Mouse (Mus musculus) thymus, adult 2 months (tissue): ENCODE results near the gene Olfr76. TPM values are rescaled to one million over a fixed set of nuclear protein-coding genes. Genes with fewer than 3 reads are reported as not detected.
"Not testable (repeated sequence)": the region's sequence is repeated elsewhere in the genome, so short reads cannot be mapped to it uniquely, and the experiment has no call there.

Experiments used
- DNase-seq: peaks from one replicate; pipeline ENCODE4 v3.0.0; 2021
- H3K27ac ChIP-seq: fragments of 200-500 bp; 2 replicates; pipeline ENCODE4 v1.5.1; 2012; ENCODE audit warnings: low read length, control low read depth; ENCODE audit not compliant: control insufficient read depth, insufficient read depth
- H3K27me3 ChIP-seq: fragments of 200-500 bp; 2 replicates; pipeline ENCODE4 v1.6.1; 2012; ENCODE audit warnings: mild to moderate bottlenecking, low read length, moderate library complexity, mixed read lengths; ENCODE audit not compliant: control insufficient read depth, insufficient read depth
- H3K36me3 ChIP-seq: fragments of 200-500 bp; 2 replicates; pipeline ENCODE4 v1.6.1; 2012; ENCODE audit warnings: mild to moderate bottlenecking, low read length, moderate library complexity; ENCODE audit not compliant: control insufficient read depth, insufficient read depth
- H3K4me1 ChIP-seq: fragments of 200-500 bp; replicated peaks from 2 replicates; pipeline ENCODE4 v1.6.1; 2012; ENCODE audit warnings: low read length; ENCODE audit not compliant: control insufficient read depth, insufficient read depth
- H3K4me3 ChIP-seq: fragments of 200-500 bp; 2 replicates; pipeline ENCODE4 v1.5.1; 2012; ENCODE audit warnings: mild to moderate bottlenecking, low read length, control low read depth, moderate library complexity; ENCODE audit not compliant: control insufficient read depth, insufficient read depth
- CTCF ChIP-seq: fragments of 200-500 bp; IDR thresholded peaks from 2 replicates; pipeline ENCODE4 v1.5.1; 2012; ENCODE audit warnings: mild to moderate bottlenecking, control low read depth, low read length, moderate library complexity, borderline replicate concordance; ENCODE audit not compliant: control insufficient read depth, poor library complexity, insufficient read depth; ENCODE audit errors: extremely low read depth
- POLR2A ChIP-seq: fragments of 200-500 bp; IDR thresholded peaks from 2 replicates; pipeline ENCODE4 v1.6.1; 2012; ENCODE audit warnings: mild to moderate bottlenecking, low read length, control low read depth, moderate library complexity; ENCODE audit not compliant: control insufficient read depth, poor library complexity, insufficient read depth; ENCODE audit errors: extremely low read depth
- WGBS: fragments of 180-500 bp; shearing (Covaris S2); methylation state at CpG from one replicate; pipeline ENCODE4 v1.1.7; 2018; 5-methylcytosine and 5-hydroxymethylcytosine counted together
- polyA plus RNA-seq: library from polyadenylated mRNA; depleted of rRNA; stranded (reverse); fragments of >200 nt; gene quantifications from 2 replicates; pipeline ENCODE4 v1.2.3, GENCODE M21; 2012; rRNA removed

Olfr76 gene
- 0.12 TPM in 1 of 2 replicates, not detected in the other for polyA plus RNA-seq

DNA sequence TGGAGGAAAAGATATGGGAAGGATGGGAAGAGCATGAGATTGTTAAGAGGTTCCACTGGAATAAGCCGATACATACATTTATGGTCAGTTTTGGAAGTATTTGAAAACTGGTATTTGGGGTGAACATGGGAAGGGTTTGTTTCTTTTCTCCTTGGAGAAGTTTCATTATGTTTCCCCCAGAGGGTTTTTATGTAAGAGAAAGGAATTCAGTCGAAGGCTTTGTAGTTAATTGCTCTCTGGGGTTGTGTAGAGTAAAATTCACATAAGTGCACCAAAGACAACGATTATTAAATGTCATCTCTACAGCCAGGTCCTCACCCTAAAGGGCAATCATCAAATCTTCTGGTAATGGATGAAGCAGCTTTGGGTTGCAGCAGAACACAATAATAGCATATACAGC is at the start of gene Olfr76:
Gene Olfr76, minus strand, starts transcription at position 101 of the 400 bp plus-strand sequence.
- Histone ChIP-seq H3K4me3 (no peak within 1 kb of the TSS), H3K36me3 (no peaks in the 10 kb centered on the region), H3K4me1 (no peaks in the 10 kb centered on the region), H3K27me3 (no peaks in the 10 kb centered on the region), H3K27ac (no peak within 1 kb of the TSS)
- DNase-seq = no peak
- no peak for TF ChIP-seq POLR2A
- 88% methylated on average over 3 of the region's 3 CpGs for WGBS

GRCm38 (mm10) chr19:12170062-12170599 is 47.1 kb upstream of the Olfr76 start, which contains the start of gene Olfr1555-ps1:
Gene Olfr1555-ps1 (minus strand): TSS chr19:12170112.
- not testable (repeated sequence) for DNase-seq, H3K27ac ChIP-seq, H3K27me3 ChIP-seq, H3K4me3 ChIP-seq, H3K36me3 ChIP-seq, H3K4me1 ChIP-seq
- WGBS = 55% methylated on average over 1 of the region's 1 CpGs

DNA sequence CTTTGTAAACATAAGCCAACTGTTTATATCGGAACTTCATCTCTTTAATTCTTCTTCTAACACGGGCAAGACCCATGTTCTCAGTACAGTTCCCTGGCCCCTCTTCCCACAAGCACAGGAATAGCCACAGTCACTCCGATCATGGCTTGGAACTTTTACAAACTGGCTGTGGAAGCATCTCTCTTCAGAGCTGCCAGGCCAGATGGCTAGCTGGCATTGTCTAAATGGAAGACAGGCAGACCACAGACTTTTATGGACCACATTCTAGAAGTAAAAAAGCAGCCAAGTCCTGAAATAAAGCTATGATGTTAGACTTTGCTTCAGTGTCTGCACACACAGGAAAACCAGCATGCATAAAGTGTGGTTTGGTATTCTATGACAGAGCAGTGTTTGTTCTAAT is 22.4 kb upstream of the Olfr76 start:
- DNase-seq = no peak
- H3K36me3 ChIP-seq = no peaks in the 10 kb centered on the region
- no peaks in the 10 kb centered on the region for H3K4me1 ChIP-seq
- no peak overlapping the region for H3K27ac ChIP-seq
- no peak overlapping the region for H3K4me3 ChIP-seq
- WGBS = 96% methylated on average over 3 of the region's 3 CpGs
- H3K27me3 ChIP-seq = no peaks in the 10 kb centered on the region
- no peak for TF ChIP-seq POLR2A
- no peak for TF ChIP-seq CTCF

DNA sequence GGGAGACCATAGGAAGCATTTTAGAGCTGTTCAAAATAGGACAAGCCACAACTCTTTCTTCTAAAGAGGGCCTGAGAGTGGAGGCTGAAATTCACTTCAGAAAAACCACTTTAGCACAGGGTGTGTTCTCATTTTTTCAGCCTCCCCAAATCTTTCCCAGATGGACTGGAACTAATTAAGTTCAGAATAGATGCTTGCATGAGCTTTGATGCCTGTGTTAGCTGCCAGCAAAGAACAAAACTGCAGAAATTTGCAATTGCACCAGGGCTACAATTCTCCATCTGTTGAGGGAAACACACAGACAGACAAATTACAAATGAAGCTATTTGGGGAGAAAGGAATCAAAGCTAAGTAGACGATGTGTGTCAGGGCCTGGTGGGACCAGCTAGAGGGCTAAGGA is 20.4 kb upstream of the Olfr76 start:
- no peak for TF ChIP-seq POLR2A
- TF ChIP-seq CTCF = no peak
- 86% methylated on average over 1 of the region's 1 CpGs for WGBS
- no peaks in the 10 kb centered on the region for H3K36me3 ChIP-seq
- no peak overlapping the region for H3K27ac ChIP-seq
- no peak for DNase-seq
- no peaks in the 10 kb centered on the region for H3K27me3 ChIP-seq
- no peak overlapping the region for H3K4me3 ChIP-seq
- no peaks in the 10 kb centered on the region for H3K4me1 ChIP-seq

DNA sequence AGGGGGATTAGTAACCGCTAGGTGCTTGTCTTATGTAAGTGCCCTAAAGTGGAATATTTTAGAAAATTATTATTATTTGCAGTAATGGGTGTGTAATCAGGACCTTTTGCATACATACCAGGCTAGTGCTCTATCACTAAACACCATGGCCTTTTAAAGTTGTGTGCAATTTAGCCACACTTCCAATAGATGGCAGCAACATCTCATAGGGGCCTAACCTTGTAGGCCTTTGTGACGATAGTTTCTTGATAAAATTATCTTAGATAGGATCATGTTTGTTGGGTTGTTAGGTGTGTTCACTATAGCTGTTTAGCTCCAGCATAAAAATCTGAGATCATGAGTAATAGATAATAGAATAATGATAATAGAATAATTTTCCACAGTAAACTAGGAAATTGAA is 11.3 kb upstream of the Olfr76 start:
- Histone ChIP-seq H3K27ac (no peak overlapping the region), H3K4me3 (no peak overlapping the region), H3K36me3 (no peaks in the 10 kb centered on the region), H3K4me1 (no peaks in the 10 kb centered on the region), H3K27me3 (no peaks in the 10 kb centered on the region)
- DNase-seq = peak; percentile 4
- no peak for TF ChIP-seq POLR2A
- no peak for TF ChIP-seq CTCF
- 36% methylated on average over 2 of the region's 2 CpGs for WGBS

DNA sequence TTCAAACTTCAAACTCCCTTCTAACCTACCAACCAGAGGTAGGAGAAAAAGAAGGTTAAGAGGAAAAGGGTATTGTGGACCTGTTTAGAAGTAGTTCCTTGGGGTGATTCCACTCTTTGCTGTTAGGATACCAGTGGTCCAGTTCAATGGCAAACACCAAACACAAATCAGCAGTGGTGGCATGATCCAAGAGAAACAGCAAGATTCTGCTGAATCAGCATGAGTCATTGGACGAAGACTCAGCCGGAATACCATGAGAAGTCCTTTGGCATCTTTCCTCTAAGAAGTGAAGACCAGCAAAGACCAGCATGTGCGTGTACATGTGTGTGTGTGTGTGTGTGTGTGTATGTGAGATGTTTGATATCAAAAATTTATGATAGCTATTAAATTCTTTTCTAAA is 6.5 kb downstream of the Olfr76 start:
- TF ChIP-seq CTCF (no peak), POLR2A (no peak)
- Histone ChIP-seq H3K4me3 (no peak overlapping the region), H3K4me1 (no peaks in the 10 kb centered on the region), H3K36me3 (no peaks in the 10 kb centered on the region), H3K27me3 (no peaks in the 10 kb centered on the region), H3K27ac (no peak overlapping the region)
- DNase-seq = no peak
- WGBS = 94% methylated on average over 3 of the region's 3 CpGs

GRCm38 (mm10) chr19:12115797-12116196 is 7.2 kb downstream of the Olfr76 start, which contains the start of gene Olfr1428:
Gene Olfr1428 (minus strand): TSS chr19:12115897.
- no peak for TF ChIP-seq CTCF
- TF ChIP-seq POLR2A = no peak

More at GRCm38 (mm10) chr19:12115797-12116196, 7.2 kb downstream of the Olfr76 start, which contains the start of gene Olfr1428:
- H3K27me3 ChIP-seq = no peaks in the 10 kb centered on the region
- DNase-seq = no peak
- no peak within 1 kb of the TSS for H3K4me3 ChIP-seq
- WGBS = 88% methylated on average over 1 of the region's 1 CpGs
- no peak within 1 kb of the TSS for H3K27ac ChIP-seq
- H3K36me3 ChIP-seq = no peaks in the 10 kb centered on the region
- no peaks in the 10 kb centered on the region for H3K4me1 ChIP-seq
